Mouse (Mus musculus) ES-E14 (cell line): ENCODE data around the gene Zbtb25.

Source experiments
- HCFC1 ChIP-seq: IDR thresholded peaks from 2 replicates; pipeline ENCODE4 v1.6.1; 2012; ENCODE audit warnings: low read length, inconsistent platforms, borderline replicate concordance; ENCODE audit not compliant: insufficient read depth
- MAFK ChIP-seq: IDR thresholded peaks from 2 replicates; pipeline ENCODE4 v1.6.1; 2014; ENCODE audit warnings: mild to moderate bottlenecking, low read depth, low read length, inconsistent platforms; ENCODE audit not compliant: insufficient read depth
- ZC3H11A ChIP-seq: IDR thresholded peaks from 2 replicates; pipeline ENCODE4 v1.6.1; 2012; ENCODE audit warnings: low read depth, mild to moderate bottlenecking, inconsistent platforms, low read length, borderline replicate concordance
- ZNF384 ChIP-seq: IDR thresholded peaks from 2 replicates; pipeline ENCODE4 v1.6.1; 2012; ENCODE audit warnings: low read depth, low read length, inconsistent platforms

GRCm38 (mm10) chr12:76368790-76369205 is 604 bp downstream of the Zbtb25 start:
- no peak for TF ChIP-seq MAFK
- no peak for TF ChIP-seq ZNF384
- TF ChIP-seq HCFC1 = no peak
- TF ChIP-seq ZC3H11A = no peak
